Mouse (Mus musculus): ENCODE data around the gene Cpm.
"Not testable (repeated sequence)": the region's sequence is repeated elsewhere in the genome, so short reads cannot be mapped to it uniquely, and the experiment has no call there.

Cpm gene

DNA sequence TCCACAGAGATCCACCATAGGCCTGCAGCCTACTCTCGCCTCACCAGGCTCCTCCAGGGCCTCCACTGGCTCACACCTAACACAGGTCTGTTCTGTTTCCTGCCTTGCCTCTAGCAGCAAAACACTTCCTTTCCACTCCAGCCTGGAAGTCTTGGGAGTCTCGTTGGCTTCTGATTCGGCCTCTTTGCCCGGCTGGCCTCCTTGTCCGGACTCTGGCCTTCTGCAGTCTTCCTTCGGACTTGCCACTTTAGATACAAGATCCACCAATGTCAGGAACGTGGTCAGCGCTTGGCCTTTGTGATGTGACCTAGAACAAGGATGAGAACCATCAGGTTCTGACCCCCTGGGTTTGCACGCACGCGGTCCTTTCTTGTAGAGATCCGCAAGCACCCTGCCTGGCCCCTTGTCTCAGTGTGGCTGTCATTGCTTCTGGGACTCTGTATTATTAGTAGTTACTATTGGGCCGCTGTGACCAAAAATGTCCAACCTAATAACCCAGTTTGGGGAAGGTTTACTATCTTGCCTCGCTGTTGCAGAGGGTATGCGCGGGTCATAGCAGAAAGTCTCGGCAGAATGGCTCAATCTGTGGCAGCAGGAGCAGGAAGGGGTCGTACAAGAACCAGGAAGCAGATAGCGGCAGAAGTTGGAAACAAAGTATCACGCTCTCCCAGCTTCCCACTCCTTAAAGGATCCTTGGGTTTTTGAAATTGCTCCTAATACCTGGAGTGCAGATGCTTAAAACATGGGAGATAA is 22.1 kb upstream of the Cpm start:
- no peak for DNase-seq (ENCODE audit: low spot score)

DNA sequence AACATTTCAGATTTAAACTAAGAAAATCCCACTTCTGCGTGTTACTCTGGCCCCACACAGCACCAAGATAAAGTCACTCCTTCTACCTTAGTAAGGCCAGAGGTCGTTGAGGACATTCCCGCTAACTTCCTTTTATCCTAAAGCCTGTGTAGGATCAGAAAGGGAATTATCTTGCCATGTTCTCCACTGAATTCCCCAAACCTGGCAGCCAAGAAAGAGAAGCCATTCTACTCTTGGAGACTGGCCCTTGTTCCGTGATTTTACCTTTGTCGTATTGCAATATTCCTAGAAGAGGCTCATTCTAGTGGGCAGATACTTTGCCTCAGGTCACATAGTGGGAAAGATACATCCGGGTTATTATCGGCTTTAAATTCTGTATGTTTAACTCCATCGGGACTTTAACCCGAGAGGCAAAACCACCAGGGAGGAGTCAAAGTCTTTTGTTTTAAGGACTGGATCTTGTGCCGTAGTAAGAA is 21.5 kb upstream of the Cpm start:
- DNase-seq (ENCODE audit: low spot score): no peak

DNA sequence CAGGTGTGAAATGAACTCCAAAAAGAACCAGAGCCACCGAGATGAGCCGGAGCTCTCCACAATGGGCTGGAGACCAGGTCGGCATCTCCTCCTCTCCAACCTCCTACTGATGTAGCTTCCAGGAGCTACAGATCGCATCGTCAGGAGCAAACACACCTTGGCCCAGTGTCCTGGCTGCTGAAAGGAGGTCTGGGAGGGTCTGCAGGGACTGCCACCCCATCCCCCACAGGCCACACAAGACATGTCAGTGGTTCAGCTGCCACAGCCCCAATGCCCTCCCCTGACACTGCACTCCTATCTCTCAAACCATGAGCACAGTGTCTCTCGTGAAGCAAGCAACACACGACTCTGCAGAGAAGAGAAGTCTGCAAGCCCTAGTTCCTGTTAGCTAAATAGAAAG is 20.8 kb upstream of the Cpm start:
- DNase-seq (ENCODE audit: low spot score): no peak

DNA sequence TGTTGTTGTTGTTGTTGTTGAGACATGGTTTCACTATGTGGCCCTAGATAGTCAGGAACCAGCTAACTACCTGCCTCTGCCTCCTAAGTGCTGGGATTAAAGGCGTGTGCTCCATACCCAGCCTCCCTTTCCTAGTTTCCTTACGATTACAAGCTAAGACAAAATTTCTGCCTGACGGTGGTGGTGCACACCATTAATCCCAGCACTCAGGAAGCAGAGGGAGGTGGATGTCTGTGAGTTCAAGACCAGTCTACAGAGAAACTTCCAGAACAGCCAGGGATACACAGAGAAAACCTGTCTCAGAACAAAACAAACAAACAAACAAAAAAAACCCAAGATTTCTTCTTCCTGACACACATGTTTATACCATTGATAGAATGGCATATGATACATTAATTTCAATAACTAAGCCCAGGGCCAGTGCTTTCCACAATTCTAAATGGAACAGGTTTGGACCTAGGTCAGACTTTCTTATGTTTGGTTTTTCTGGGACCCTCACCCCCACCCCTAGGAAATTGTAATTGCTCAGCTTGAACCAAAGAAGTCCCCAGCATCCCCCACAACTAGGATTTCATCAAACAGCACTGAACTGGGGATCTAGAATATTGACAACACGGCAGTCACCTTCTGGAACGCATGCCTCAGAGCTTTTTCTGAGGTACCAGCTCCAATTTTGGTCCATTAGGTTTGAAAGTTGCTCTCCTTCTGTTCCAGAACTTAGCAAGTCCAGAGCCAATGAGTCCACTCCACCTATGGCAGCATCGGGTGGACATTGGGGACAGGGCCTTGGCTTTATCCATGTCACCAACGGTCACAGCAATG is 20.1 kb upstream of the Cpm start:
- no peak for DNase-seq (ENCODE audit: low spot score)

DNA sequence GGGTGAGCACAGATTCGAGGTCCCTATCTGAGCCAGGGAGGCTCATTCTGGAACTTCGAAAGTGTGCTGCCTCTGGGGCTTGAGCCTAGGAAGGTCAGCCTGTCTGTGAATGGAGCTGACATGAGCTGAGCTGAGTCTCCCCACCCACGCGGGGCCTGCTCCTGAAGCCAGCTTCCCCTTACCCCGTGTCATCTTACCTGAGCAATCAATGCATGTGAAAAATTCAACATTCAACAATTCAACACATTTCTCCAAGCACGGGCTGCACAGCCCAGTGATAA is 19.6 kb upstream of the Cpm start:
- DNase-seq (ENCODE audit: low spot score): no peak

DNA sequence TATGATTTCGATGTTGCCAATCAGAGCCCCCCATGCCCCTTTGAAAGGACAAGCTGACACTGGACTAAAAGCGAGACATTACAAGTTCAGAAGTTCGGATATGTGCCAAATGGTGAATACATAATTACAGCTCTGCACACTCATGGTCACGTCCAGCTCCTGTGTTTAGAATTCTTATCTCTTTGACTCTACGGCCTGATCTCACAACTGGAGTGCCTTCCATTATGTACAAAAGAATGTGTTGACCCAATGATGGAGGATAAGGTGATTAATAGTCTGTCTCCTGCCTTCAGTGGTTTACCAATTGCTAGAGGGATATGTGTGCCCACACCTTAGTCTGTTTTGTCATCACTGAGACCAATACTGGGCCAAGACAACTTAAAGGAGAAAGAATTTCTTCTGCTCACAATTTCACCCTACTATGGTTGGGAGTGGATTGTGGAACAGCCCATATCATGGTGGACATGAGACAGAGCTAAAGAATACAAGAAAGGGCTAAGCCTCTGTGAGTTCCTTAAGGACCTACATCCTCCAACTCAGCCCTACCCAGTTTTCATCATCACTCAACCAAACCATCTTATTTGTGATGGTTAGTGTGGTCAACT is 19.0 kb upstream of the Cpm start:
- no peak for DNase-seq (ENCODE audit: low spot score)

DNA sequence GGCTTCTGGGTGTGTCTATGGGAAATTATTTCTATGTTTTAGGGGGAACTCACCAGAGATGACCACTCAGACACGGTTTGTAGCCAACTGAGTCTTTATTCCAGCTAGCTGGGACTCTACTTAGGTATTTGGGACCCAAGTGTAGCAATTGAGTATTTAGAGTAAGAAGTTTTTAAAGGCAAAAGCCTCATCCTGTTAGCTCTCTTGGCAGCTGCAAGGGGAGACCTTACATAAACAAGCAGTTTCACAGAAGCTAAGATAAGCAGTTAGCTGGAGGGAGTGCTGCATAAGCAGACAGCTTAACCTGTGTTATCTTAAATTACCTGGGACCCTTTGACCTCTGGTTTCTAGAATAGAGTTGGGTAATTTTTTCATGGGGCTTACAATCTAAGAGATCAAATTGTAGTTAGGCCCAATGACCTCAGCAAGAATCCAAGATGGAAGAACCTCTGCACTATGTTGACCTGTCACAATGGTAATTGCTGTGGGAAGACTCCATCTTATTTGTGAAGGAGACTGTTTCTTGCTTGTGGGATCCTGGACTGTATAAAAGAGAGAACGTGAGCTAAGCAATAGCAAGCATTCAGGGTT is 18.4 kb upstream of the Cpm start:
- no peak for DNase-seq (ENCODE audit: low spot score)

DNA sequence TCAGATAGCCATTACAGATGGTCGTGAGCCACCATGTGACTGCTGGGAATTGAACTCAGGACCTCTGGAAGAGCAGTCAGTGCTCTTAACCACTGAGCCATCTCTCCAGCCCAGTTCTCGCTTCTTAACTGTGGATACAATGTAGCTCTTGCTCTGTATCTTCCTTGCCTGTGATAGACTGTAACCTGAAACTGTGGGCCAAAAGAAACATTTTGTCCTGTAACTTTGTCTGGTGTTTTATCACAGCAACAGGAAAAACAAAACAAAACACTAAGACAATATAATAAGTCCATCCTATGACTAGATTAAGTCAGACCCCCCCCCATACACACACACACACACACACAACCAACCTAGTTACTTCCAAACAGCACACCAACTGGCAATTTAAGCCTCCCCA is 17.8 kb upstream of the Cpm start:
- DNase-seq (ENCODE audit: low spot score): no peak

DNA sequence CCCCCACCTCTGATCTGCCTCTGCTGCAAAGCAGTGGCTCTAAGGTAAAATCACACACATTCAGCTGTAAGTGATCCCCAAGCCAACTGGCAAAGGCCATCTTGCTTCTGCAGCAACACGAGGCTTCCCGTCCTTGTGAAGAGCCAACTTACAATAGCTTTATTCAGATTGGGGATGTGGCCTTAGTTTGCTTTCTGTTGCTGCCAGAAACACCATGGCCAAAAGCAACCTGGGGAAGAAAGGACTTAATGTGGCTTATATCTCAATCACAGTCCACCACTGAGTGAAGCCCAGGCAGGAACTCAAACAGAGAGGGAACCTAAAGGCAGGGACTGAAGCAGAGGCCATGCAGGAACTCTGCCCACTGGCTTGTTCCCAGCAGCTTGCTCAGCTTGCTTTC is 17.3 kb upstream of the Cpm start:
- DNase-seq (ENCODE audit: low spot score): no peak

DNA sequence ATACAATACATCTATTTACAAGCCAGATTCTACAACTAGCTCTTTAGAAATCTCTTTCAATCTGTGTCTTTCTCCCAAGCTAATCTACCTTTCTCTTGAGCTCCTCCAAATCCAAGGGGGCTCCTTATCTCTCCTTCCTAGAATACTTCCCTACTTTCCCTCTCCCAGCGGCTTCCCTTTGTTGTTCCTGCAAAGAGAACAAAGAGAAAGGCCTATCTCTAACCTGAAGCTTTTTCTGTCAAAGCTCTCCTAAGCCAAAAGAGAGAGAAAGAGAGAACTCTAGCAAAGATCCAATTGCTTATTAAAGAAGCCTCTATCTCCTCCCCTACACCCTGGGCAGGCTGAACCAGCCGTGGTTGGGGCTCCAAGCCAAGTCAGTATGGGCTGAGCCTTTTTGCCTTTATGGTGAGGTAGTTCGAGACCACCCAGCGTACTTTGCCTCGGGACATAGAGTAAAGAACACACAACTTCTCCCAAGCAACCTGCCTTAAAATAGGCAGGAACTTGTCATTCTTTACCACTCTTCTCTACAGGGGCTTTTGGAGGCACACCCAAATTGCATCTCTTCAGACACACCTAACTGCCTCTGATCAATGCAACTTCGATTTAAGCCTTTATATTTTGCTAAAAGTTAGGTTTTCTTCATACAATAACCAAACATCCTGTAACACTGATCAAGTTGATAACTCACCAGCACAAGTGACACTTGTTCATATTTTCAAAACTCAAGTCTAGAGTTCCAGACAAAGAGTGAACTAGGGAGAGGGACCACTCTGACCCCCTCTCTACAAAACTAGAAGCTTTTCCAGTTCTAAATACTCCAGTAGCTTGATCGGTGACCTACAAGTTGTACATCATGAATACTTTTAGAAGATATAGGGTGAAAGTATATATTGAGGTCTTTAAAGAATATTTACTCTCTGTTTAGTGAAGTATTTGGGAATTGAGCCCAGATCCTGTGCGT is 16.4 kb upstream of the Cpm start:
- no peak for DNase-seq (ENCODE audit: low spot score)

DNA sequence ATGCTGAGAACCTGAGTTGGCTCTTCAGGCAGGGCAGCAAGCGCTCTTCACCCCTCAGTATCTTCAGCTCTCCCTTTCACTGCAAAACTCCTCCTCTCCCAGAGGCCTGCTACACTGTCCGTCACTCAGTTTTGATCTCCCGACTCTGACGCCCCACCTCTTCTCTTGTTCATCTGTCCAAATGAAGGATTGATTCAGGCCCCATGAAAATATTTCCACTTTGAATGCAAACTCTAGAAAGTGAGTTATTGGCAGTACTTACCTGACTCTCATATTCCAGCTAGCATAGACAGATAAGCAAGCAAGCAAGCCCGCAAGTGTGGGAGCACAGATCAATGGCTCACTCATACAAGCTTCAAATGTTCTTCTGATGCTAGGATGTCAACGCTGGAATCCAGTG is 15.3 kb upstream of the Cpm start:
- DNase-seq (ENCODE audit: low spot score): no peak

DNA sequence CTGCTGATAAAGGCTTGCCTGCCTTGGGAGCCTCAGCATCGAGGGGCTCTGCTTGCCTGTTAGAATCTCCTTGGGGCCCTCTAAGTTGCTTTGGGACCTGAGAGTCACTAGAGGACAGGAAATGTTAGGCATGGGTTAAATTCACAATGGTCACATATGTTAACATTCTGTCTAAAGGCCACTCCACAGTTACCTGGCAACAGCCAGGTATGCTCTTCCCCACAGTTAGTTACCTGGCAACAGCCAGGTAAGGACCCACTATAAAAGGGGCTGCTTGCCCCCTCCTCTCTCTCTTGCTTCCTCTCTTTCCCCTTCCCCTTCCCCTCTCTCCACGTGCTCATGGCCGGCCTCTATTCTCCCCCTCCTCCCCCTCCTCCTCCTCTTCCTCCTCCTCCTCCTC is 14.9 kb upstream of the Cpm start:
- DNase-seq (ENCODE audit: low spot score): no peak

DNA sequence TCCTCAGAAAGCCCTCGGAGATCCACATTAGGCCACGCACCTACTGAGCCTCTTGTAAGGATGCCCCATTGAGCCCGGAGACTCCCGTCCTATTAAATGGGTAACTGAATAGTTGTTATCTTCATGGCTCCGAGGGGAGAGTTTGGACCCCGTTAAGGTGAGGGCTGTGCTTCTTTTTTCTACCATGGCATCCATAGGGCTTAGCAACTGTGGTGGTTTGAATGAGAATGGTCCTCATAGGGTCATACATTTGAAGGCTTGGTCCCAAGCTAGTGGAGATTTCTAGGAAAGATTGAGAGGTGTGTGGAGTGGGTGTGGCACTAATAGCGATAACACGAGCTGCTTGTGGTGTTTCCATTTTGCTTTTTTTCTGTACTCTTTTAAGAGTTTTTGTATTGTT is 14.1 kb upstream of the Cpm start:
- DNase-seq (ENCODE audit: low spot score): no peak

DNA sequence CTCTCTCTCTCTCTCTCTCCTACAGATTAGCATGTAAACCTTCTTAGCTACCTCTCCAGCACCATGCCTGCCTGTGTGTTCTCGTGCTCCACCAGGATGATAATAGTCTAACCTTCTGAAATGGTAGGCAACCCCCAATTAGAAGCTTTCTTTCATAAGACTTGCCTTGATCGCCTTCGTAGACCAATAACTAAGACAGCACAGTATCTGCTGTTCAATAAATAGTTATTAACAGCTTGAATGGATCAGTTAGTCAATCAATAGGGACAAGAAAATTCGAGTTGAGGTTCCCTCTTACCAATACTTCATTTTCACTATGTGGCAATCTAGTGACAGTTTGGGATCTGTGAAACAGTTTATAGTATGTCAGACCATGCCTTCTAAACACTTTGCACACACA is 13.6 kb upstream of the Cpm start:
- no peak for DNase-seq (ENCODE audit: low spot score)

DNA sequence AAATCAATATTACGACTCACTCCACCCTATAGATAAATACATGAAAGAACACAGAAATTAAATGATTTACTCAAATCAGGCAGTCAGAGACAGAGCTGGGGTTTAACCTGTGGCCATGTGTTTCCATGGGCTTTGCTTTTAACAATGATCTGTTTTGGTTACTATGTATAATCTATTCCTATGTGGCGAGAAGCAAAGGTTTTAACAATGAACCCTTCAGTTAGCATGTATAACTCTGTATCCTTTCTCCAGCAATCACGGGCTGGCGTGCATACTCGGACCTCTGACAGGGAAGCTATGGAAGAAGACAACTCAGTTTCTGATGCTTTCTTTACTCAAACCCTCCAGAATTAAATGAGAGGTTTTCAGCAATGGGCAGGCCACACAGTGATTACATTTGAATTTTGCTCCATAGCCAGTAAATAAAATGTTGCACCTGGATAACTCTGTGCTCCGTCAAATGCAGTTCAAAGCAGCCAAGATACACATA is 13.1 kb upstream of the Cpm start:
- DNase-seq (ENCODE audit: low spot score): no peak

DNA sequence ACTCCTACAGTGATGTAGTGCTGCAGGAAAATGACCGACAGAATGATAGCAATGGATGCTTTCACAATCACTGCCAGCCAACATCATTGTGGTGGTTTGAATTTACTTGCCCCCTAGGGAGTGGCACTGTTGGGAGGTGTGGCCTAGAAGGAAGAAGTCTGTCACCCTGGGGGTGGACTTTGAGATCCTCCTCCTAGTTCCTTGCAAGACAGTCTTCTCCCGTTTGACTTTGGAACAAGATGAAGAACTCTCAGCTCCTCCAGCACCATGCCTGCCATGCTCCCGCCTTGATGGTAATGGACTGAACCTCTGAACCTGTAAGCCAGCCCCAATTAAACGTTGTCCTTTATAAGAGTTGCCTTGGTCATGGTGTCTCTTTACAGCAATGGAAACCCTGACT is 12.5 kb upstream of the Cpm start:
- DNase-seq (ENCODE audit: low spot score): not testable (repeated sequence)

DNA sequence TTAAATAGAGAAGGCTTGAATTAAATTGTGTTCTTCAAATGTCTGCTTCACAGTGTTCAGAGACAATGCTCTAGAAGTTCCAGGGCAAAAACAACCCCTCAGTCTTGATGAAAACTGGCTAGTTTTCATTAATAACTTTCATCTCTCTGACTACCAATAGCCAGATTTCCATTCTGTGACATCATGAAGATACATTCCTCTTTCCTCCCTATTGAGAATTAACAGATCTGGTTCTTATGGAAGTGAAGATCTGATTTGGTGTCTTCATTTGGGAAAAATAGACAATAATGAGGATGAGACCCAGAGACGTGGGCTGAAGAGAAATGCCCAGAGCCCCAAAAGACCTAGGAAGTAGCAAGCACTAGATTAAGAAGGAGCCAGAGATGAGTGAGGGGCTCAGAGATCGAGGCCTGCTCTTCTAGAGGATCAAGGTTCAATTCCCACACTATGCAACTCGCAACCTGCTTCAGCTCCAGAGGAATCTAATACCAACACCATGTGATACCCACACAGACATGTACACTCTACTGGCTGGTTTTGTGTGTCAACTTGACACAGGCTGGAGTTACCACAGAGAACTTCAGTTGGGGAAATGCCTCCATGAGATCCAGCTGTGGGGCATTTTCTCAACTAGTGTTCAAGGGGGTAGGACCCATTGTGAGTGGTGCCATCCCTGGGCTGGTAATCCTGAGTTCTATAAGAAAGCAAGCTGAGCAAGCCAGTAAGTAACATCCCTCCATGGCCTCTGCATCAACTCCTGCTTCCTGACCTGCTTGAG is 11.5 kb upstream of the Cpm start:
- DNase-seq (ENCODE audit: low spot score): no peak

DNA sequence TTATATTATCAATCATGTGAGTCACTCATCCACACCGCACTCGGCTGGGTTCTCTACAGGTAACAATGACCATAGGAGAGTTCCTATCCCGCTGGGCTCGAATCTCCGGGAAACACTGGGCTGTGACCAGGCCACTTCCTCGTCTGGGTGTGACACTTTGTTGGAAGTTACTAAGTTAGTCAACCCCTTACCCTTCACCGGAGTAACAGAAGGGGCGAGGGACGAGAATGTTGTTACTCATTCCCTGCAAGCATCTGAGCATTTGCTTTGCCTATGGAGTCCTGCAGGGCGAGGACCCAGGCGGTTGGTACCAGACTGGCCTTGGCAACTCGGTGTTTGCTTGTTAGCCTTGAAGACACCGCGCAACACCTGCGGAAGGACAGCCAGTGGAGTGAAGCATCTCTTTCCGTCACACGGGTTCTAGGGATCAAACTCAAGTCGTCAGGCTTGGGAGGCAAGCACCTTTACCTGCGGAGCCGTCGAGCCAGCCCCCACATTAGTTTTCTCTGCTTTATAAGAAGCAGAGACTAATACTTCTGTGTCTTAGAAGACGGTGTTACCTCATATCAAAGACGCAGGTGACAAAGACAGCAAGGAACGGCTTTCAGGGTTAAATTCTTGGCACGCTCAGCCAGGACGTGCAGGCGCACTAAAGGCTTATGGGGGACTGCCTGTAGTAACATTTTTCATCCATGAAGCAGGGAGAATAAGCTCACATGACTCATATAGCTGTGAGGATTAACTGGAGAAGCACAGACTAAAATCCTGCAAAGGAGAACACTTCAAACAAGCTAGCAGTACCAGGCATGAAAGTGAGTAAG is 10.0 kb upstream of the Cpm start:
- no peak for DNase-seq (ENCODE audit: low spot score)

DNA sequence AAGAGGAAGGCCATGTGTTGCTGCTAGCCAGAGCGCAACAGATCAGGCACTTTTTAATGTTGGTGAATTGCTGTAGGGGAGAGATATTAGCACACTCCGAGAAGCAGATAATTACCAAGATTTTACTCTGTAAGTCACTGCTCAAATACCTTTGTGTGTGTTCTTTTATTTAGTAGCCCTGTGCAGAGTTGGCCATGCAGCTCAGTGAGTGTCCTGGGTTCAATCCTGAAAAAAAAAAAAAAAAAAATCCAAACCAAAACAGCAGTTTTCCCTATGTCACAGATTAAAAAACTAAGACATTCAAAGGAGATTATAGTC is 9.5 kb upstream of the Cpm start:
- no peak for DNase-seq (ENCODE audit: low spot score)

DNA sequence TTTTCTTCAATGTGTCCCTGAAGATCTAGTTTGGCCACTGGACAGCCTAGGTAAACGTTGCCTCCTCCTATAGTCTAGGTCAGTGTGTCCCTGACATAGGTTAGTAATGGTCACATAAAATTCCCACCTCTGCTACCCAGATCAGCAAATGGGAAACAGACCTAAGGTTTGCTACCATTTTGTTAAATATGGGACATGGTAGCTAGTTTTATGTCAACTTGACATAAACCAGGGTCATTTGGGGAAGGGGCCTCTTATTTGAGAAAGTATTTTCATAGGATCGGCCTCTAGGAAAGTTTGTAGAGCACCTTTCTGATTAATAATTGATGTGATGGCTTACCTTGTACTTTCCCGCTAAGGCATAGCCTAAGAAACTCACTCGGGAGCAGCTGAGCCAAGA is 8.8 kb upstream of the Cpm start:
- no peak for DNase-seq (ENCODE audit: low spot score)
